Mouse (Mus musculus): ENCODE measurements at regions not wholly inside any gene's neighbourhood (a gene's known extent, or its start where the extent isn't known, plus 50 kb on each side); places are given as distances from the start of the nearest gene placed in this dataset.
A peak's percentile ranks its signal among the peaks of the same experiment; 100 is the strongest.

DNA sequence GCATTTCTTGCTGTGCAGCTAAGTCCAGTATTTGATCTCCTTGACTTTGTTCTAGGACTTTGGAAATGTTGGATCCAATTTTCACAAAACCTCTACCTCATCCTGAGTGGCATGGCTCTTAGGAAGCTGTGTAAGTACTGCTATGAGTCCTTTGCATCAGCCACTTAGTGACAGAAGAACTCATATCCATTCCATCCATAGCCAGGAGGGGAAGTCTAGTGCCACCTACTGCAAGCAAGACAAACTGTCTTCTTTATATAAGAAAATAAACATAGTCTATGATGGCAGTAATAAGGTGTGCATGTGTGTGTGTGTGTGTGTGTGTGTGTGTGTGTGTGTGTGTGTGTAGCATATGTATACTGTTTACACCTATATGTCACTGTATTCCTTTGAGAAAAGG, 489.9 kb downstream of the Adra2a start:
- Histone ChIP-seq H3K36me3 (replicated peaks; ENCODE audit: control insufficient read depth, insufficient read depth) (no peaks in the 10 kb centered on the region), H3K9me3 (ENCODE audit: control insufficient read depth, low read length) (no peaks in the 10 kb centered on the region), H3K4me1 (replicated peaks; ENCODE audit: control insufficient read depth, insufficient read depth, low read length) (no peaks in the 10 kb centered on the region), H3K4me2 (replicated peaks) (no peak overlapping the region), H3K9ac (no peak overlapping the region), H3K27me3 (ENCODE audit: control insufficient read depth, insufficient read depth, low read length) (no peaks in the 10 kb centered on the region), H3K27ac (no peak overlapping the region), H3K4me3 (replicated peaks; ENCODE audit: low read length) (no peak overlapping the region)
- no peak for DNase-seq (ENCODE audit: low spot score)
- no peak for ATAC-seq (ENCODE audit: low FRiP score)

DNA sequence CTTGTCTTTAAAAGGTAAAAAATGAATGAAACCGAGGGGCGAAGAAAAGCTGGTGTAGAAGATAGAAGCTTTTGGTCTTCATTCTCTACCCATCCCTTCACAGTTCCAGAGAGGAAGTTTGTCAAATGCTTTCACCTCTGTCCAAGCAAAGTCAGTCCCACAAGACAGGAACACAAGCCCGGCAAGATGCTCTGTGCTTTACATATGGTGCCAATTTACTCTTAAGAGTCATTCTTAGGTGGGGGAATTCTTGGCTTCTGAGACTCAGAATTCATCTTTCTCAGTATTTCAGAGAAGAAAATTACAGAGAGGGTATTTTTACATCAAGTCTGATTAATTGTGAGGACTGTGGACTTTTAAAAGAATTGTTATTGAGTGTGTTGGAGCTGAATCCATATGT, 511.4 kb downstream of the Adra2a start:
- 90% methylated on average over 3 of the region's 3 CpGs for WGBS

DNA sequence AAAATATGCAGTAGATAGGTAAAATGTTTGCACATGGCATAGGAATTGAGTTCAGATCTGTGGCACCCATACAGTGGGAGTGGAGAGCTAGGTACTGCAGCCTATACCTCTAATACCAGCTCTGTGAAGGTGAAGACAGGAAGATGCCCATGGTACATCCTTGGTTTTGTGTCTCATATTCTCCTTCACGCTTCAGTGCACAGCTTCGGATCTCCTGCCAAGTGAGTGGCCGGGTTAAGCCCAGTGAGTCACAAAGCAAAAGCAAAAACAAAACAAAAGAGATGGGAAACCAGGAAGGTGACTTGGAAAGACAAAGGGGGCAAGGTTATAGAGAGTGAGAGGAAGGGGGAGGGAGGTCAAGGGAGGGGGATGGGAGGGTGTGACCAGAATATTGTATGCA, 514.0 kb downstream of the Adra2a start:
- no peak overlapping the region for H3K9ac ChIP-seq
- H3K9me3 ChIP-seq (ENCODE audit: control insufficient read depth, low read length), result no peaks in the 10 kb centered on the region
- ATAC-seq (ENCODE audit: low FRiP score), result no peak
- DNase-seq (ENCODE audit: low spot score), result peak; percentile 20
- H3K4me3 ChIP-seq (replicated peaks; ENCODE audit: low read length), result no peak overlapping the region
- H3K36me3 ChIP-seq (replicated peaks; ENCODE audit: control insufficient read depth, insufficient read depth), result no peaks in the 10 kb centered on the region
- no peak overlapping the region for H3K27ac ChIP-seq
- H3K4me2 ChIP-seq (replicated peaks), result no peak overlapping the region
- H3K4me1 ChIP-seq (replicated peaks; ENCODE audit: control insufficient read depth, insufficient read depth, low read length), result no peaks in the 10 kb centered on the region
- WGBS, result 37% methylated on average over 3 of the region's 3 CpGs
- H3K27me3 ChIP-seq (ENCODE audit: control insufficient read depth, insufficient read depth, low read length), result no peaks in the 10 kb centered on the region

More for the DNA sequence above, 511.4 kb downstream of the Adra2a start:
- Histone ChIP-seq H3K27me3 (ENCODE audit: control insufficient read depth, insufficient read depth, low read length) (no peaks in the 10 kb centered on the region), H3K4me2 (replicated peaks) (no peak overlapping the region), H3K9me3 (ENCODE audit: control insufficient read depth, low read length) (0 out of 2 replicates have a peak, but pooled peaks cover 7% of the 10 kb centered on the region), H3K4me1 (replicated peaks; ENCODE audit: control insufficient read depth, insufficient read depth, low read length) (no peaks in the 10 kb centered on the region), H3K9ac (no peak overlapping the region), H3K4me3 (replicated peaks; ENCODE audit: low read length) (no peak overlapping the region), H3K27ac (no peak overlapping the region), H3K36me3 (replicated peaks; ENCODE audit: control insufficient read depth, insufficient read depth) (no peaks in the 10 kb centered on the region)
- DNase-seq (ENCODE audit: low spot score), result no peak
- ATAC-seq (ENCODE audit: low FRiP score), result no peak

DNA sequence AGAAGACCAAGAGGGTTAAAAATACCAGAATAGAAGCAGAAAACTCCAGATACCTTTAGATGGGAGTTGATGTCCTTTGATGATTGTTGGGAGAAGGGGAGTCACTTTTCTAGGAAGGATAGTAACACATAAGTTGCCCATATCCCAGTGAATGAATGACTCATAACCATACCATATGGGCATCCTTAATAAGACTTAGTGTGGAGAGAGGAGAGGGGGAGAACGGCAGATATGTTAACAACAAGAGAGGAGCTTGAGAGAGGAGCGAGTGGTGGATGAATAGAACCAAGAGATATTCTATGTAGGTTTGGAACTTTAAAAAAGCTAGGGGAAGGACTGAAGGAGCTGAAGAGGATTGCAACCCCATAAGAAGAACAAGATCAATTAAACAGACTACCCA, 539.6 kb downstream of the Adra2a start:
- Histone ChIP-seq H3K27ac (no peak overlapping the region), H3K36me3 (replicated peaks; ENCODE audit: control insufficient read depth, insufficient read depth) (no peaks in the 10 kb centered on the region), H3K4me2 (replicated peaks) (no peak overlapping the region), H3K9ac (no peak overlapping the region), H3K4me1 (replicated peaks; ENCODE audit: control insufficient read depth, insufficient read depth, low read length) (no peaks in the 10 kb centered on the region), H3K27me3 (ENCODE audit: control insufficient read depth, insufficient read depth, low read length) (no peaks in the 10 kb centered on the region), H3K4me3 (replicated peaks; ENCODE audit: low read length) (no peak overlapping the region), H3K9me3 (ENCODE audit: control insufficient read depth, low read length) (no peaks in the 10 kb centered on the region)
- ATAC-seq (ENCODE audit: low FRiP score) (no peak), DNase-seq (ENCODE audit: low spot score) (no peak)
- WGBS, result 91% methylated on average over 2 of the region's 2 CpGs

DNA sequence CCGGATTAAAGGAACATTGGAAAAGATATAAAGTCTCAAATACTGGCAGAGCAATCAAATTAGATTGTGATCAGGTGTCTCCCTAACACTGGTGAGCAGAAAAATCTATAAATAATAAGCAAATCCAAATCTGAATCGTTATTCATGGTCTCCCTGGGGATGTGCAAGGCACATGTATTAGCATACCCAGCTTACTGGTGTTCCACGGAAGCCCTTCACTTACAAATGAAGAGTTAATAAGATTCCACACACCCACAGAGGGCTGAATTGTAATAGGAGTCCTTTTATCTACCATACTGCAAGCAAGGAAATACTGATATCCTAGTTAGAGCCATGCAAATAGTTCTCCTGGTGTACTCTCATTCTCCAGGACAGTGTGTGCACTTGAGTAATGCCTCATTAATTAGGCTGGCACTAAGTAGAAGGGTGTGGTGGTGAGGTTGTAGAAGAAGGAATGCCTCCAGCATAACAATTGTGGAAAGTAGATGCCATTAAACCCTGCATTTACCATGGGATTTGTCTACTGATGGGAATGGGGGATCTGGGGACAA, 540.8 kb downstream of the Adra2a start:
- Histone ChIP-seq H3K4me1 (replicated peaks; ENCODE audit: control insufficient read depth, insufficient read depth, low read length) (no peaks in the 10 kb centered on the region), H3K27ac (no peak overlapping the region), H3K36me3 (replicated peaks; ENCODE audit: control insufficient read depth, insufficient read depth) (no peaks in the 10 kb centered on the region), H3K9ac (no peak overlapping the region), H3K9me3 (ENCODE audit: control insufficient read depth, low read length) (no peaks in the 10 kb centered on the region), H3K27me3 (ENCODE audit: control insufficient read depth, insufficient read depth, low read length) (no peaks in the 10 kb centered on the region), H3K4me2 (replicated peaks) (no peak overlapping the region), H3K4me3 (replicated peaks; ENCODE audit: low read length) (no peak overlapping the region)
- WGBS, result 31% methylated on average over 3 of the region's 3 CpGs
- DNase-seq (ENCODE audit: low spot score) (no peak), ATAC-seq (ENCODE audit: low FRiP score) (no peak)

DNA sequence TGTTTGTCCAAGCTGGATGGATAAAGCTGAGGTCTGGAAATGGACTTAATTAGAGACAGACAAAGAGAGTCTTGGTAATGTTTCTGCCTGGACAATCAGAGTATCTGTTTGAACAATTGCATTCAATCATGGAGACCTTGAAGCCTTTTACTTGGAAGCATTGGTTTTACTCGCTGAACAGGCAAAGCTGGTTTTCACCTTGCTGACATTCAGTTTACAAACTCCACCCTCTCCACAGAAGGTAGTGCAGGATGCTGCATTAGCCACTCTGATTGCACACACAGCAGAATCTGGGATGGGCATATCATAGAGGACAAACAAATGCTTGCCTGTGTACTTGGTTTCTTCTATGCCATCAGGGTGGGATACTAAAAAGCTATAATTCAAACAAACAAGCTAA, 541.4 kb downstream of the Adra2a start:
- no peak for DNase-seq (ENCODE audit: low spot score)
- H3K4me3 ChIP-seq (replicated peaks; ENCODE audit: low read length), result no peak overlapping the region
- H3K9me3 ChIP-seq (ENCODE audit: control insufficient read depth, low read length), result no peaks in the 10 kb centered on the region
- no peaks in the 10 kb centered on the region for H3K36me3 ChIP-seq (replicated peaks; ENCODE audit: control insufficient read depth, insufficient read depth)
- no peaks in the 10 kb centered on the region for H3K27me3 ChIP-seq (ENCODE audit: control insufficient read depth, insufficient read depth, low read length)
- no peak for ATAC-seq (ENCODE audit: low FRiP score)
- 66% methylated on average over 1 of the region's 1 CpGs for WGBS
- no peak overlapping the region for H3K27ac ChIP-seq
- no peak overlapping the region for H3K9ac ChIP-seq
- no peaks in the 10 kb centered on the region for H3K4me1 ChIP-seq (replicated peaks; ENCODE audit: control insufficient read depth, insufficient read depth, low read length)
- no peak overlapping the region for H3K4me2 ChIP-seq (replicated peaks)

DNA sequence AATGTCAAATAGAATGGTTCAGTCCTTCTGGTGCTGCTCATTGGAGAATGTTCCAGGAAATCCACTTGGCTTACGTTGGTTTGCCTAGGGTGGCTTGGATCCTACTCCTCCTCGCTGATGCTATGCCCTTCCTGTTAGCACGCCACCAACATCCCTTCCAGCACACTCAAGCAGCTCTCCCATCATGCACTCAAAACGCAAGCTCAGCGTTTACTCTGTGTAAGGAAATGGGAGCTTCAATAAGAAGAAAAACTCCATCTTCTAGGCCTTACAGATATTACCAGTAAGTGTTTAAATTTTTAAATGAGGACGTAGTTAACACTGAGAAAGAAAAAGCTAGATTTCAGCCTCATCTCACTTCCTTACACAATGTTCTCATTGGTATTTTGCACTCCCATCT, 523.7 kb downstream of the Gpam start:
- 93% methylated on average over 6 of the region's 6 CpGs for WGBS

DNA sequence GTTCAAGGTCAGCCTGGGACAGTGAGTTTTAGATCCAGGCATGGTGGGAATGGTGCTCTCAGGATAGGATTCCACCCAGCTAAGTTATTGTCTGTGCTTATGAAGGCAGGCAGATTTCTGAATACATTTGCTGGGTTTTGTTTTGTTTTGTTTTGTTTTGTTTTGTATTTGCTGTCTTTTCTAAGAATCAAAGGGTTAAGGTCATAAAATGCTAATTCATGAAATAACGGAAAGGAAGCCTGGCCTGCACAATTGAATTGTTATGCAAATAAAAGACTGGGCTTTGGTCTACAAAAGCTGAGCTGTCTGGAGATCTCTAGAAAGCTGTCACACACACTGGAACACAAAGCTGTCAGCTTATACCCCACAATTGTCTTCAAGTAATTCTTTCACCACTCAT, 521.7 kb downstream of the Gpam start:
- Histone ChIP-seq H3K4me2 (replicated peaks) (no peak overlapping the region), H3K27ac (no peak overlapping the region), H3K9me3 (ENCODE audit: control insufficient read depth, low read length) (0 out of 2 replicates have a peak, but pooled peaks cover 4% of the 10 kb centered on the region), H3K9ac (no peak overlapping the region), H3K27me3 (ENCODE audit: control insufficient read depth, insufficient read depth, low read length) (no peaks in the 10 kb centered on the region), H3K4me3 (replicated peaks; ENCODE audit: low read length) (no peak overlapping the region), H3K4me1 (replicated peaks; ENCODE audit: control insufficient read depth, insufficient read depth, low read length) (no peaks in the 10 kb centered on the region), H3K36me3 (replicated peaks; ENCODE audit: control insufficient read depth, insufficient read depth) (no peaks in the 10 kb centered on the region)
- DNase-seq (ENCODE audit: low spot score) (no peak), ATAC-seq (ENCODE audit: low FRiP score) (no peak)
- 11% methylated on average over 1 of the region's 1 CpGs for WGBS

More for the DNA sequence above, 523.7 kb downstream of the Gpam start:
- Histone ChIP-seq H3K4me1 (replicated peaks; ENCODE audit: control insufficient read depth, insufficient read depth, low read length) (no peaks in the 10 kb centered on the region), H3K4me2 (replicated peaks) (no peak overlapping the region), H3K9me3 (ENCODE audit: control insufficient read depth, low read length) (0 out of 2 replicates have a peak, but pooled peaks cover 4% of the 10 kb centered on the region), H3K27me3 (ENCODE audit: control insufficient read depth, insufficient read depth, low read length) (no peaks in the 10 kb centered on the region), H3K4me3 (replicated peaks; ENCODE audit: low read length) (no peak overlapping the region), H3K9ac (no peak overlapping the region), H3K36me3 (replicated peaks; ENCODE audit: control insufficient read depth, insufficient read depth) (no peaks in the 10 kb centered on the region), H3K27ac (no peak overlapping the region)
- ATAC-seq (ENCODE audit: low FRiP score) (no peak), DNase-seq (ENCODE audit: low spot score) (no peak)

DNA sequence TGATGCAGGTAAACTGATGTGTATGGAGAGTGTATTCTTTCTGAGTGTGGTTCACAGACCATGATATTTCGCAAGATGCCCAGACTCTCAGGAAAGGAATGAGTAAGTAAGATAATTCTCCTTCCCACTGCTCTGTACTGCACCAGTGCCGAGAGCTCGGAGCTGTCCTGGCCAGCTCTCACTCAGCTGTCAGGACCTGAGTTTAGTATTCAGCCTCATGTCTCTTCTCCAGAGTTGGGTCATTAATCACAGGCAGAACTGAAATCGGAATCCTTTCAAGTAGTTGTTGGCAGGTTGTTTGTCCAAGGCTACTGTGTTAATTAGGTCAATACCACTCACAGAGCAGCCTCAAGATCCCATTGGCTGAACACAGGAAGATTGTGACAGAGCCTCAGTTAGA, 510.1 kb downstream of the Gpam start:
- no peak overlapping the region for H3K9ac ChIP-seq
- no peak overlapping the region for H3K27ac ChIP-seq
- H3K4me1 ChIP-seq (replicated peaks; ENCODE audit: control insufficient read depth, insufficient read depth, low read length), result no peaks in the 10 kb centered on the region
- no peak overlapping the region for H3K4me3 ChIP-seq (replicated peaks; ENCODE audit: low read length)
- H3K36me3 ChIP-seq (replicated peaks; ENCODE audit: control insufficient read depth, insufficient read depth), result no peaks in the 10 kb centered on the region
- no peaks in the 10 kb centered on the region for H3K9me3 ChIP-seq (ENCODE audit: control insufficient read depth, low read length)
- no peak overlapping the region for H3K4me2 ChIP-seq (replicated peaks)
- H3K27me3 ChIP-seq (ENCODE audit: control insufficient read depth, insufficient read depth, low read length), result no peaks in the 10 kb centered on the region
- ATAC-seq (ENCODE audit: low FRiP score) (no peak; the same call in 1 of the 2 replicates), DNase-seq (ENCODE audit: low spot score) (no peak)
- 39% methylated on average over 4 of the region's 4 CpGs for WGBS

Data from hindbrain, embryonic 14.5 days (tissue).